In the genomic region with DNA sequence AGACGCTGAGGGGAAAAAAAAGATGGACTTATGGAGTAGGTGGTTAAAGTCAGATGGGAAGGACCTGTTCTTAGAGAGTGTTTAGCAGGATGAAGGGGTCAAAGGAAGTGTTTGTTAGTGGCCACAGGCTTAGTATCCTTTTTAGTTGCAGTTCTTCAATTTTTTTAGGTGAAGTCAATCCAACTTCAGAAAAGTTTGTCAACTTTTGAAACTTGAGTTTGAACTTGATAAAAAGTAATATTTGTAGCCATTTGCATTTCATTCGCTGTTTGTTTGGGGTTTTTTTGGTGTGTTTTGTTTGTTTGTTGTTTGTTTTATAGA, we compare ENCODE assay signal across 8 mouse cellular contexts. TPM values are rescaled to one million over a fixed set of nuclear protein-coding genes. Genes with fewer than 3 reads are reported as not detected.
DNase-seq lines count a peak whose midpoint lies in the region; ATAC-seq and TF ChIP-seq lines count a peak whose summit lies in the region.

No protein-coding gene starts in this region.

- no peak for TF ChIP-seq CTCF in C2C12 (IDR thresholded peaks at IDR 0.05; ENCODE audit: control insufficient read depth, insufficient read depth, insufficient read length)

- H3K9ac ChIP-seq in forebrain, embryonic 13.5 days = peak overlapping the region; percentile 94; the same call in 1 of the 2 replicates
- no peak overlapping the region for H3K9ac ChIP-seq in liver, embryonic 13.5 days

- WGBS in heart, embryonic 10.5 days = 56% methylated on average over 2 of the region's 2 CpGs
- 57% methylated on average over 2 of the region's 2 CpGs for WGBS in forebrain, embryonic 13.5 days
- 55% methylated on average over 2 of the region's 2 CpGs for WGBS in liver, embryonic 13.5 days (ENCODE audit: insufficient replicate concordance)

- H3K27me3 ChIP-seq in heart, embryonic 10.5 days (ENCODE audit: insufficient read depth, poor library complexity, severe bottlenecking) = no peaks in the 10 kb centered on the region
- no peaks in the 10 kb centered on the region for H3K27me3 ChIP-seq in C2C12 (ENCODE audit: control insufficient read depth, insufficient read depth, insufficient read length)
- no peaks in the 10 kb centered on the region for H3K27me3 ChIP-seq in forebrain, embryonic 13.5 days
- H3K27me3 ChIP-seq in liver, embryonic 13.5 days = no peaks in the 10 kb centered on the region

- H3K4me2 ChIP-seq in forebrain, embryonic 13.5 days = peak overlapping the region; percentile 81
- peak overlapping the region; percentile 95 for H3K4me2 ChIP-seq in liver, embryonic 13.5 days

- H3K4me1 ChIP-seq in heart, embryonic 10.5 days = peaks cover 15% of the 10 kb centered on the region
- H3K4me1 ChIP-seq in forebrain, embryonic 13.5 days = peaks cover 21% of the 10 kb centered on the region
- H3K4me1 ChIP-seq in liver, embryonic 13.5 days (replicated peaks) = peaks cover 15% of the 10 kb centered on the region

- no peaks in the 10 kb centered on the region for H3K79me2 ChIP-seq in C2C12 (ENCODE audit: control insufficient read depth, insufficient read depth)

- no peaks in the 10 kb centered on the region for H3K79me3 ChIP-seq in C2C12 (ENCODE audit: low read depth)

- peaks cover 6% of the 10 kb centered on the region; the same call in 1 of the 2 replicates for H3K36me3 ChIP-seq in heart, embryonic 10.5 days
- H3K36me3 ChIP-seq in C2C12 (ENCODE audit: control insufficient read depth, insufficient read depth) = no peaks in the 10 kb centered on the region
- H3K36me3 ChIP-seq in forebrain, embryonic 13.5 days (ENCODE audit: poor library complexity, severe bottlenecking) = peaks cover 7% of the 10 kb centered on the region
- no peaks in the 10 kb centered on the region for H3K36me3 ChIP-seq in liver, embryonic 13.5 days

- H3ac ChIP-seq in C2C12 (ENCODE audit: control insufficient read depth, insufficient read length, low read depth) = no peak overlapping the region

- H3K9me3 ChIP-seq in heart, embryonic 10.5 days = no peaks in the 10 kb centered on the region
- no peaks in the 10 kb centered on the region for H3K9me3 ChIP-seq in forebrain, embryonic 13.5 days (replicated peaks)
- no peaks in the 10 kb centered on the region for H3K9me3 ChIP-seq in liver, embryonic 13.5 days (replicated peaks)

- no peak for DNase-seq in heart, embryonic 10.5 days (ENCODE audit: low spot score)
- DNase-seq in heart, postnatal 25 days (ENCODE audit: low spot score) = no peak
- DNase-seq in liver, embryonic 13.5 days = no peak
- no peak for DNase-seq in right cerebral cortex, adult 2 months (ENCODE audit: low spot score in 2 of 2)
- DNase-seq in left cerebral cortex, postnatal 36 days (ENCODE audit: low spot score in 2 of 2) = no peak

- intact Hi-C loops in heart, postnatal 25 days (cut with DNase I) = loop anchor here (2.0 to 5.0 kb wide), 4 partner anchors 21 to 83 kb away; a partner anchor contains a TSS
- intact Hi-C loops in left cerebral cortex, postnatal 36 days (cut with DNase I) = loop anchor here (2.0 to 5.0 kb wide), 2 partner anchors 23 to 47 kb away; no protein-coding TSS in a partner anchor

- H3K4me3 ChIP-seq in heart, embryonic 10.5 days = peak overlapping the region; percentile 78
- H3K4me3 ChIP-seq in C2C12 (ENCODE audit: insufficient read depth, poor library complexity, severe bottlenecking) = peak overlapping the region; percentile 55
- H3K4me3 ChIP-seq in forebrain, embryonic 13.5 days = peak overlapping the region; percentile 96
- H3K4me3 ChIP-seq in liver, embryonic 13.5 days (replicated peaks) = peak overlapping the region; percentile 77

- ATAC-seq in forebrain, embryonic 13.5 days = no peak
- no peak for ATAC-seq in liver, embryonic 13.5 days (ENCODE audit: low read depth)
- ATAC-seq in CD4-positive, CD25-positive, alpha-beta regulatory T cell, adult 4 months = no peak

- 0 out of 2 replicates have a peak overlapping the region, but pooled peaks have one; percentile 86 for H3K27ac ChIP-seq in heart, embryonic 10.5 days
- H3K27ac ChIP-seq in forebrain, embryonic 13.5 days = no peak overlapping the region
- H3K27ac ChIP-seq in liver, embryonic 13.5 days = no peak overlapping the region

TF ChIP-seq in C2C12, 6 proteins besides CTCF, POLR2A, EP300 and RAD21:
- no peak for TF ChIP-seq MYOD1 (IDR thresholded peaks at IDR 0.05; ENCODE audit: control insufficient read depth, insufficient read length, low read depth)
- TF ChIP-seq FOSL1 (IDR thresholded peaks at IDR 0.05; ENCODE audit: insufficient read depth, low read length, poor library complexity, severe bottlenecking) = no peak
- TF ChIP-seq USF1 (IDR thresholded peaks at IDR 0.05; ENCODE audit: low read depth) = no peak
- no peak for TF ChIP-seq MYOG (IDR thresholded peaks at IDR 0.05; ENCODE audit: control insufficient read depth, extremely low read depth, insufficient read length)
- TF ChIP-seq MAX (IDR thresholded peaks at IDR 0.05) = no peak
- no peak for TF ChIP-seq CEBPB (IDR thresholded peaks at IDR 0.05; ENCODE audit: low read depth)

RNA-seq across cellular contexts. Expression of a gene that starts 1.2 kb away (rescaled TPM):
- polyA plus RNA-seq in heart, embryonic 10.5 days (2016; fragmentation: Nextera tagmentation; extraction: Ambion mirVana) = 7.3 and 9.2 TPM in 2 replicates
- total RNA-seq in heart, postnatal 25 days (2021) = 10 to 100 TPM; 25.2 to 28.8 TPM
- polyA plus RNA-seq in C2C12 (2012; fragmentation: generic; extraction: Trizol) = 1.1 TPM
- 25.7 and 28.4 TPM in 2 replicates for polyA plus RNA-seq in forebrain, embryonic 13.5 days (2015; fragmentation: Nextera tagmentation; extraction: Ambion mirVana)
- 1.4 and 1.6 TPM in 2 replicates for polyA plus RNA-seq in liver, embryonic 13.5 days (2015; fragmentation: Nextera tagmentation; extraction: Ambion mirVana)
- 10 to 100 TPM; 24.3 to 28.4 TPM for polyA plus RNA-seq in CD4-positive, CD25-positive, alpha-beta regulatory T cell, adult 4 months (2017; shearing (Covaris generic))
- total RNA-seq in left cerebral cortex, postnatal 36 days (2021) = 10 to 100 TPM; 33.1 to 41.7 TPM
